Mouse (Mus musculus): ENCODE results near the gene Galnt10. TPM values are rescaled to one million over a fixed set of nuclear protein-coding genes. Genes with fewer than 3 reads are reported as not detected.

The Galnt10 gene
- polyA plus RNA-seq, 1 experiment from 2014 or later = 23.6 TPM

DNA sequence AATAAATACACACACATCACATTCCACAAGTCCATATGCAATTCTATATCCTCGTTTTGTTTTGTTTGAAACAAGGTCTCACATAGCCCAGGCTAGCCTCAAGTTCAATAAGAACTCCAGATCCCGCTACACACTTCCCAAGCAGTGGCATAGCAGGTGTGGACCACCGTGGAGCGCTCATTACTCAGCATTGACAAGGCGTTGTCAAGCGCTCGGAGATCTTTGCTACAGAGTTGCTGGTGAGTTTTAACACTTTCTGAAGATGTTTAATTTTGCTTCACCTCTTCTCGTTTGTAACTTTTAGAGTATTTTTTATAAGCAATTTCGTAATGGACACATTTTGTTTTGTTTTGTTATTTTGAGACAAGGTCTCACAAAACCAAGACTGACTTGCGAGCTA lies 154.2 kb downstream of the Galnt10 start:
- WGBS (ENCODE audit: insufficient replicate concordance) = 76% methylated on average over 10 of the region's 10 CpGs

GRCm38 (mm10) chr11:57800266-57800951 lies 155.2 kb downstream of the Galnt10 start:
- Histone ChIP-seq H3K9me3 (replicated peaks) (no peaks in the 10 kb centered on the region), H3K27me3 (peaks cover 27% of the 10 kb centered on the region), H3K36me3 (no peaks in the 10 kb centered on the region), H3K4me1 (replicated peaks) (peaks cover 23% of the 10 kb centered on the region), H3K9ac (peak overlapping the region; percentile 85), H3K4me3 (replicated peaks) (peak overlapping the region; percentile 92), H3K4me2 (peak overlapping the region; percentile 100), H3K27ac (peak overlapping the region; percentile 58; the same call in 1 of the 2 replicates)
- ATAC-seq (ENCODE audit: low read depth) = no peak
- no peak for DNase-seq
- 17% methylated on average over 22 of the region's 22 CpGs for WGBS (ENCODE audit: insufficient replicate concordance)

More for the DNA sequence above, 154.2 kb downstream of the Galnt10 start:
- no peak overlapping the region for H3K4me3 ChIP-seq (replicated peaks)
- H3K9me3 ChIP-seq (replicated peaks) = no peaks in the 10 kb centered on the region
- H3K27ac ChIP-seq = no peak overlapping the region
- ATAC-seq (ENCODE audit: low read depth) (no peak), DNase-seq (no peak)
- no peak overlapping the region for H3K9ac ChIP-seq
- peaks cover 23% of the 10 kb centered on the region for H3K4me1 ChIP-seq (replicated peaks)
- H3K36me3 ChIP-seq = no peaks in the 10 kb centered on the region
- H3K4me2 ChIP-seq = no peak overlapping the region
- peaks cover 27% of the 10 kb centered on the region for H3K27me3 ChIP-seq

- Histone ChIP-seq H3K4me2 (peak within 1 kb of the TSS; percentile 100), H3K27me3 (peaks cover 27% of the 10 kb centered on the region), H3K9ac (peak within 1 kb of the TSS; percentile 93), H3K36me3 (no peaks in the 10 kb centered on the region), H3K4me3 (replicated peaks) (peak within 1 kb of the TSS; percentile 92), H3K4me1 (replicated peaks) (peaks cover 23% of the 10 kb centered on the region), H3K9me3 (replicated peaks) (no peaks in the 10 kb centered on the region), H3K27ac (peak within 1 kb of the TSS; percentile 58)
- WGBS (ENCODE audit: insufficient replicate concordance) = under 1% methylated on average over 66 of the region's 66 CpGs
- DNase-seq (peak; percentile 95), ATAC-seq (ENCODE audit: low read depth) (peak; percentile 97)
Observed at GRCm38 (mm10) chr11:57800971-57801765, 155.9 kb downstream of the Galnt10 start, which contains the start of gene Sap30l. Gene Sap30l, plus strand, starts transcription at chr11:57801637.

- peak overlapping the region; percentile 13; the same call in 1 of the 2 replicates for H3K27ac ChIP-seq
- peak overlapping the region; percentile 100 for H3K4me2 ChIP-seq
- peak; percentile 50; the same call in 1 of the 2 replicates for ATAC-seq (ENCODE audit: low read depth)
- H3K9me3 ChIP-seq (replicated peaks) = no peaks in the 10 kb centered on the region
- no peaks in the 10 kb centered on the region for H3K36me3 ChIP-seq
- 1% methylated on average over 74 of the region's 85 CpGs for WGBS (ENCODE audit: insufficient replicate concordance)
- peaks cover 23% of the 10 kb centered on the region for H3K4me1 ChIP-seq (replicated peaks)
- peak overlapping the region; percentile 92 for H3K4me3 ChIP-seq (replicated peaks)
- H3K9ac ChIP-seq = peak overlapping the region; percentile 93
- DNase-seq = peak; percentile 40
- H3K27me3 ChIP-seq = peaks cover 27% of the 10 kb centered on the region
Observed at GRCm38 (mm10) chr11:57801766-57802510, 156.7 kb downstream of the Galnt10 start.

- WGBS (ENCODE audit: insufficient replicate concordance) = under 1% methylated on average over 18 of the region's 18 CpGs
- no peak overlapping the region for H3K27ac ChIP-seq
- H3K4me2 ChIP-seq = peak overlapping the region; percentile 100
- ATAC-seq (ENCODE audit: low read depth) = no peak
- peaks cover 23% of the 10 kb centered on the region for H3K4me1 ChIP-seq (replicated peaks)
- peaks cover 2% of the 10 kb centered on the region; the same call in 1 of the 2 replicates for H3K36me3 ChIP-seq
- no peaks in the 10 kb centered on the region for H3K9me3 ChIP-seq (replicated peaks)
- peaks cover 27% of the 10 kb centered on the region for H3K27me3 ChIP-seq
- H3K4me3 ChIP-seq (replicated peaks) = peak overlapping the region; percentile 92
- peak overlapping the region; percentile 93 for H3K9ac ChIP-seq
- no peak for DNase-seq
Observed at GRCm38 (mm10) chr11:57802511-57802870, 157.2 kb downstream of the Galnt10 start.

DNA sequence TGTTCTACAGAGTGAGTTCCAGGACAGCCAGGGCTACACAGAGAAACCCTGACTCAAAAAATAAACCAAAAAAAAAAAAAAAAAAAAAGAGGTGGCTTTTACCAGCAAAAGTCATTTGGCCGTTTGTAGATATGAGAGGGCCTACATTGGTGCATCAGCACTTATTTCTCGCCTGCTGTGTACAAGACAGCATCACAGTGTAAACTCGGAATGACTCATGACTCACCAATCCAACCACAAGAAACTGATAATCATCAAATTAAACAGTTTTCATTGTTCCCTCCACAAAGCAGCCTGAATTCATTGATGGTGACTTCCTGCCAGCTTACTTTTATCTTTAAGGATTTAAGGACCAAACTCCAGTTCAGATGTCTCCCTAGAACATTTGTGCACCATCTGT lies 159.8 kb downstream of the Galnt10 start:
- H3K27me3 ChIP-seq = peaks cover 24% of the 10 kb centered on the region
- peaks cover 19% of the 10 kb centered on the region for H3K36me3 ChIP-seq
- 42% methylated on average over 3 of the region's 3 CpGs for WGBS (ENCODE audit: insufficient replicate concordance)
- H3K4me1 ChIP-seq (replicated peaks) = peaks cover 20% of the 10 kb centered on the region
- DNase-seq = no peak
- H3K4me3 ChIP-seq (replicated peaks) = no peak overlapping the region
- no peak for ATAC-seq (ENCODE audit: low read depth)
- no peak overlapping the region for H3K4me2 ChIP-seq
- no peak overlapping the region for H3K9ac ChIP-seq
- H3K9me3 ChIP-seq (replicated peaks) = no peaks in the 10 kb centered on the region
- H3K27ac ChIP-seq = no peak overlapping the region

DNA sequence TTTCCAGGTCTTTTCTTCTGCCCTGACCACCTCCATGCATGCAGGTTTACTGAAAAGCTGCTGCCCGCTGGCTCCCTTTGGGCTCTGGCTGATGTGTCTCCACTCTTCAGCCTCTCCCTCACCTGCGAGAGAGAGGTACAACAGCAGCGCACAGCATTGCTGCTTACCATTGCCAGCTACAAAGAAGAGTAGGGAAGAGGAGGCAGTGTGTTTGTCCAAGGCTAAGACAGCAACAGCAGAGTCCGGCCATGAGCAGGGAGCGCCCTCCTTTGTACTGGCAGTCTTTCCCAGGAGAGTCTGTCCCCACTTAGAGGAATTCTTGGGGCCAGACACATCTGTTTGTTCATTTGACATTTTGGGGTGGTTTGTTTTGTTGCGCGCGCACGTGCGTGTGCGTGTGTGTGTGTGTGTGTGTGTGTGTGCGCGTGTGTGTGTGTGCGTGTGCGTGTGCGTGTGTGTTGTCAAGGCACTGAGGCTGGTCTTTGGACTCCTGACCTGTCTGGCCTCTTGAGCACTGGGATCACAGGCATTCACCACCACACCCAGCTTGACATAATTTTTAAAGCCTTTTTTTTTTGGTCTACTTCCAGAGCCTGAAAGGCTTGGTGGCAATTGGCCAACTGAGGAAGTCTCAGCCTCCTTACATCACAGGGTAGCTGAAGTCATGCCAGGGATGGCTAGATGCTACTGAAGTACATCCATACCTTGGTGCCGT lies 163.9 kb downstream of the Galnt10 start:
- no peak overlapping the region for H3K4me2 ChIP-seq
- H3K36me3 ChIP-seq = peaks cover 29% of the 10 kb centered on the region
- no peak overlapping the region for H3K27ac ChIP-seq
- WGBS (ENCODE audit: insufficient replicate concordance) = 90% methylated on average over 17 of the region's 17 CpGs
- no peak for DNase-seq
- peaks cover 29% of the 10 kb centered on the region for H3K4me1 ChIP-seq (replicated peaks)
- H3K27me3 ChIP-seq = 0 out of 2 replicates have a peak, but pooled peaks cover under 1% of the 10 kb centered on the region
- no peak overlapping the region for H3K4me3 ChIP-seq (replicated peaks)
- H3K9me3 ChIP-seq (replicated peaks) = no peaks in the 10 kb centered on the region
- H3K9ac ChIP-seq = no peak overlapping the region
- ATAC-seq (ENCODE audit: low read depth) = no peak

DNA sequence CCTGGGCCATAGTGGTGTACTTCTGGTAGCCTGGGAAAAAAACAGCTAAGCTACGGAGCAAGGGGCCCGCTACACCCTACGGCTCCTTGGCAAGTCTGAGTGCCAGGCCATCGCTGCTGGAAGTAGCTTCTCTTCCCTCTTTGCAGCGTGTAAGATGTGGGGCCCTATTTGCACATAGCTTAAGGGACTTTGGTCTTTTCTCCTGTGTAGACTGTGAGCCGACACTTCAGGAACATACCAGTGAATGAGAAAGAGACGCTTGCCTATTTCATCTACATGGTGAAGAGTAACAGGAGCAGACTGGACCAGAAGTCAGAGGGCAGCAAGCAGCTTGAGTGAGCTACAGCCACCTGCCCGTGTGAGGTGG lies 164.5 kb downstream of the Galnt10 start:
- Histone ChIP-seq H3K27ac (no peak overlapping the region), H3K4me1 (replicated peaks) (peaks cover 33% of the 10 kb centered on the region), H3K9me3 (replicated peaks) (no peaks in the 10 kb centered on the region), H3K9ac (no peak overlapping the region), H3K27me3 (no peaks in the 10 kb centered on the region), H3K4me2 (no peak overlapping the region), H3K4me3 (replicated peaks) (no peak overlapping the region), H3K36me3 (peaks cover 29% of the 10 kb centered on the region)
- no peak for ATAC-seq (ENCODE audit: low read depth)
- 83% methylated on average over 8 of the region's 8 CpGs for WGBS (ENCODE audit: insufficient replicate concordance)
- DNase-seq = no peak

- peaks cover 29% of the 10 kb centered on the region for H3K36me3 ChIP-seq
- H3K9me3 ChIP-seq (replicated peaks) = no peaks in the 10 kb centered on the region
- 0 out of 2 replicates have a peak overlapping the region, but pooled peaks have one; percentile 34 for H3K9ac ChIP-seq
- 79% methylated on average over 7 of the region's 7 CpGs for WGBS (ENCODE audit: insufficient replicate concordance)
- no peak overlapping the region for H3K27ac ChIP-seq
- H3K27me3 ChIP-seq = no peaks in the 10 kb centered on the region
- DNase-seq (no peak), ATAC-seq (ENCODE audit: low read depth) (no peak)
- peaks cover 42% of the 10 kb centered on the region for H3K4me1 ChIP-seq (replicated peaks)
- no peak overlapping the region for H3K4me3 ChIP-seq (replicated peaks)
- no peak overlapping the region for H3K4me2 ChIP-seq
Observed at GRCm38 (mm10) chr11:57811006-57811405, 165.8 kb downstream of the Galnt10 start.

- Histone ChIP-seq H3K27me3 (no peaks in the 10 kb centered on the region), H3K4me3 (replicated peaks) (no peak overlapping the region), H3K4me1 (replicated peaks) (peaks cover 42% of the 10 kb centered on the region), H3K9ac (peak overlapping the region; percentile 46; the same call in 1 of the 2 replicates), H3K4me2 (peak overlapping the region; percentile 41), H3K9me3 (replicated peaks) (no peaks in the 10 kb centered on the region), H3K36me3 (peaks cover 29% of the 10 kb centered on the region), H3K27ac (peak overlapping the region; percentile 92)
- WGBS (ENCODE audit: insufficient replicate concordance) = 74% methylated on average over 8 of the region's 8 CpGs
- peak; percentile 97 for ATAC-seq (ENCODE audit: low read depth)
- DNase-seq = peak; percentile 77
Observed at GRCm38 (mm10) chr11:57812212-57812611, 167.0 kb downstream of the Galnt10 start.
